8 mouse cellular contexts compared by ENCODE assay signal in the genomic region with DNA sequence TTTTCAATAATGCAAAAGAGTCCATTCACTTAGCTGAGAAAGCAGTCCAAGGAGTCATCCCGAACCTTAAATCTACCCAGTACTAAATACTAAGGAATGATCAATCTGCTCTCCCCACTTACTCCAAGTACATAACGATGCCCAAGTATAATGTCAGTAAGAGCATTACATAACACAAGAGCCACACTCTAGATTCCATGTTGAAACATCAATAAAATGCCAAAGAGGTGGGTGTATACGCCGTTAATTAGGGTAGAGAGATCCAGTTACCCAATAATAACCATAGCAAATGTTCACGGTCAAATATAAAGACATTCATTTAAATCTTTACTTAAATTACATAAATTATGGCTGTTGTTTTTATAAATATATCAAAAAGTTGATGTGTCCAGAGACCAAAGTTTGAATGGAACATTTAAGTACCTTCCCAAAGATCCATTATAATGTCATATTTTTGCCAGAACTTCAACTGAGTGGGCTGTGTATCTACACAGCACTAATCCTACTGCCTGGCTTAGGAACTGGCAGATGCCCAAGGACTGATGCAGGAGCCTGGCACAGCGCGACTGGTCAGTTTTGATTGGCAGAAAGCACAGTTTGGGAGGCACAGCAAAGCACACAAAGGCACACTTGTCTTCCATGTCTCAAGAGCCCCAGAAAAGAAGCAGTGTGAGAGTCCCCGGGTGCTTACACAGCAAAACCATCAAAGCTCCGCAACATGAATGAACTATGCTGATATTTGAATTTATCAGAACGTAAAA. TPM values are rescaled to one million over a fixed set of nuclear protein-coding genes. Genes with fewer than 3 reads are reported as not detected.
DNase-seq lines count a peak whose midpoint lies in the region; ATAC-seq and TF ChIP-seq lines count a peak whose summit lies in the region.

No protein-coding gene starts in this region.

- ATAC-seq in kidney, embryonic 16.5 days (ENCODE audit: low FRiP score, low TSS enrichment), result 0 out of 2 replicates have a peak, but pooled peaks have one; percentile 12
- ATAC-seq in forebrain, postnatal 0 days, result peak; percentile 93
- peak; percentile 93 for ATAC-seq in midbrain, embryonic 16.5 days
- no peak for ATAC-seq in liver, embryonic 12.5 days

- no peak overlapping the region for H3K4me2 ChIP-seq in kidney, embryonic 16.5 days (replicated peaks; ENCODE audit: low read depth, low read length)
- no peak overlapping the region for H3K4me2 ChIP-seq in forebrain, postnatal 0 days (ENCODE audit: low read depth)
- H3K4me2 ChIP-seq in midbrain, embryonic 16.5 days (ENCODE audit: low read length), result no peak overlapping the region
- no peak overlapping the region for H3K4me2 ChIP-seq in liver, embryonic 12.5 days

- no peaks in the 10 kb centered on the region for H3K9me3 ChIP-seq in kidney, embryonic 16.5 days (ENCODE audit: low read length)
- no peaks in the 10 kb centered on the region for H3K9me3 ChIP-seq in forebrain, postnatal 0 days (ENCODE audit: low read length)
- H3K9me3 ChIP-seq in midbrain, embryonic 16.5 days (replicated peaks; ENCODE audit: control insufficient read depth, low read length, poor library complexity, severe bottlenecking), result no peaks in the 10 kb centered on the region
- H3K9me3 ChIP-seq in liver, embryonic 12.5 days (replicated peaks), result no peaks in the 10 kb centered on the region

- H3K9ac ChIP-seq in kidney, embryonic 16.5 days (replicated peaks; ENCODE audit: low read length), result no peak overlapping the region
- H3K9ac ChIP-seq in forebrain, postnatal 0 days, result no peak overlapping the region
- H3K9ac ChIP-seq in midbrain, embryonic 16.5 days (ENCODE audit: low read depth, low read length), result no peak overlapping the region
- no peak overlapping the region for H3K9ac ChIP-seq in liver, embryonic 12.5 days

- no peak for TF ChIP-seq CTCF in forebrain, postnatal 0 days (IDR thresholded peaks at IDR 0.05; ENCODE audit: low read depth)

- H3K36me3 ChIP-seq in kidney, embryonic 16.5 days (ENCODE audit: insufficient read depth, low read length), result no peaks in the 10 kb centered on the region
- H3K36me3 ChIP-seq in forebrain, postnatal 0 days (ENCODE audit: insufficient read depth), result no peaks in the 10 kb centered on the region
- no peaks in the 10 kb centered on the region for H3K36me3 ChIP-seq in midbrain, embryonic 16.5 days (ENCODE audit: control insufficient read depth, insufficient read depth, low read length)
- H3K36me3 ChIP-seq in liver, embryonic 12.5 days, result no peaks in the 10 kb centered on the region

- no peaks in the 10 kb centered on the region for H3K27me3 ChIP-seq in kidney, embryonic 16.5 days (ENCODE audit: insufficient read depth, low read length)
- H3K27me3 ChIP-seq in forebrain, postnatal 0 days (ENCODE audit: insufficient read depth, low read length), result no peaks in the 10 kb centered on the region
- no peaks in the 10 kb centered on the region for H3K27me3 ChIP-seq in midbrain, embryonic 16.5 days (ENCODE audit: control insufficient read depth, insufficient read depth, low read depth, low read length)
- no peaks in the 10 kb centered on the region for H3K27me3 ChIP-seq in liver, embryonic 12.5 days (replicated peaks)

- peaks cover 4% of the 10 kb centered on the region; the same call in 1 of the 2 replicates for H3K4me1 ChIP-seq in kidney, embryonic 16.5 days (ENCODE audit: insufficient read depth, low read length)
- no peaks in the 10 kb centered on the region for H3K4me1 ChIP-seq in forebrain, postnatal 0 days (ENCODE audit: insufficient read depth)
- no peaks in the 10 kb centered on the region for H3K4me1 ChIP-seq in midbrain, embryonic 16.5 days (ENCODE audit: control insufficient read depth, insufficient read depth, low read length)
- H3K4me1 ChIP-seq in liver, embryonic 12.5 days, result no peaks in the 10 kb centered on the region

- no peak for DNase-seq in kidney, adult 18-20 months
- peak; percentile 39 for DNase-seq in brain, embryonic 18.5 days (ENCODE audit: low read depth, low spot score)
- DNase-seq in forebrain, postnatal 0 days, result peak; percentile 73
- DNase-seq in left cerebral cortex, adult 11 months (ENCODE audit: low spot score), result peak; percentile 64
- DNase-seq in natural killer cell, adult 2 months (ENCODE audit: low spot score in 2 of 2), result no peak

- WGBS in kidney, embryonic 16.5 days, result 85% methylated on average over 10 of the region's 10 CpGs
- 39% methylated on average over 10 of the region's 10 CpGs for WGBS in forebrain, postnatal 0 days
- 68% methylated on average over 10 of the region's 10 CpGs for WGBS in midbrain, embryonic 16.5 days
- 79% methylated on average over 10 of the region's 10 CpGs for WGBS in liver, embryonic 12.5 days (ENCODE audit: insufficient replicate concordance)

- no peak overlapping the region for H3K4me3 ChIP-seq in kidney, embryonic 16.5 days (ENCODE audit: low read length)
- no peak overlapping the region for H3K4me3 ChIP-seq in forebrain, postnatal 0 days (ENCODE audit: low read depth, low read length)
- no peak overlapping the region for H3K4me3 ChIP-seq in midbrain, embryonic 16.5 days (ENCODE audit: low read depth, low read length)
- no peak overlapping the region for H3K4me3 ChIP-seq in liver, embryonic 12.5 days

- no peak overlapping the region for H3K27ac ChIP-seq in kidney, embryonic 16.5 days (ENCODE audit: low read length)
- no peak overlapping the region for H3K27ac ChIP-seq in forebrain, postnatal 0 days (ENCODE audit: low read depth, low read length)
- H3K27ac ChIP-seq in midbrain, embryonic 16.5 days (ENCODE audit: low read length), result no peak overlapping the region
- no peak overlapping the region for H3K27ac ChIP-seq in liver, embryonic 12.5 days

RNA-seq across cellular contexts. Expression of gene 1190002N15Rik, which starts 55.5 kb away (rescaled TPM):
- polyA plus RNA-seq in kidney, embryonic 16.5 days (2015; fragmentation: Nextera tagmentation; extraction: Ambion mirVana), result 5.2 and 6.3 TPM in 2 replicates
- total RNA-seq in forebrain, postnatal 0 days (2014; rRNA removed), result 30.3 and 37.7 TPM in 2 replicates
- polyA plus RNA-seq in forebrain, postnatal 0 days (2015; fragmentation: Nextera tagmentation; extraction: Ambion mirVana), result 7.3 TPM in 2 replicates
- 4.2 and 4.7 TPM in 2 replicates for polyA plus RNA-seq in midbrain, embryonic 16.5 days (2015; fragmentation: Nextera tagmentation; extraction: Ambion mirVana)
- polyA plus RNA-seq in liver, embryonic 12.5 days (2016; fragmentation: Nextera tagmentation; extraction: Ambion mirVana), result 13.8 and 14.5 TPM in 2 replicates

Comparison
In these comparisons a context has a peak if more than half of its experiments do, and no peak if none do; other contexts are left out.
1. DNase-seq: peak in brain, embryonic 18.5 days (single experiment), forebrain, postnatal 0 days (single experiment) and left cerebral cortex, adult 11 months (single experiment); none in kidney, adult 18-20 months (single experiment) and natural killer cell, adult 2 months (0 of 2).